Mouse (Mus musculus): ENCODE results near the gene Tfrc. TPM values are rescaled to one million over a fixed set of nuclear protein-coding genes. Genes with fewer than 3 reads are reported as not detected.

The Tfrc gene
- total RNA-seq, 2 experiments from 2014 or later: 77.4 to 174 TPM

GRCm38 (mm10) chr16:32679976-32680375 is 71.3 kb downstream of the Tfrc start:
- H3K27ac ChIP-seq: no peak overlapping the region
- DNase-seq: peak; percentile 34

GRCm38 (mm10) chr16:32680806-32681205 is 72.1 kb downstream of the Tfrc start:
- H3K27ac ChIP-seq: no peak overlapping the region; the same call in 1 of the 2 replicates
- peak; percentile 20 for DNase-seq
- intact Hi-C loops (cut with DNase I): no loop called here
- TF ChIP-seq CTCF (IDR thresholded peaks at IDR 0.05): no peak
- no peak overlapping the region for H3K4me3 ChIP-seq

More at GRCm38 (mm10) chr16:32679976-32680375, 71.3 kb downstream of the Tfrc start:
- TF ChIP-seq CTCF (IDR thresholded peaks at IDR 0.05): no peak
- intact Hi-C loops (cut with DNase I): no loop called here
- no peak overlapping the region for H3K4me3 ChIP-seq

- Histone ChIP-seq H3K27ac (peak overlapping the region; percentile 65; the same call in 1 of the 2 replicates), H3K4me3 (no peak overlapping the region)
- peak; percentile 89 for TF ChIP-seq CTCF (IDR thresholded peaks at IDR 0.05)
- DNase-seq: peak; percentile 74
- intact Hi-C loops (cut with DNase I): loop anchor here (1.0 to 2.0 kb wide), 2 partner anchors 23 to 173 kb away; no protein-coding TSS in a partner anchor
Measured at GRCm38 (mm10) chr16:32682194-32682593, 73.5 kb downstream of the Tfrc start.

Other genes starting within 250 kb of the Tfrc start
- gene Tm4sf19, start 208.4 kb upstream of the Tfrc start, total RNA-seq (2021): not detected
- 1 to 10 TPM; 5.3 TPM for gene Tctex1d2, start 189.2 kb upstream of the Tfrc start, total RNA-seq (2021)
- gene Pcyt1a, start 178.0 kb upstream of the Tfrc start, total RNA-seq (2021): 100 to 1,000 TPM; 108 to 123 TPM
- gene Slc51a, start 121.0 kb upstream of the Tfrc start, total RNA-seq (2021): not detected
- not detected for gene Zdhhc19, start 112.7 kb upstream of the Tfrc start, total RNA-seq (2021)
- gene Tnk2, start 35.0 kb downstream of the Tfrc start, total RNA-seq (2021): 10 to 100 TPM; 48.4 to 54.4 TPM
- under 1 TPM in 1 of 2 experiments, not detected in 1; 0.22 TPM for gene Muc4, start 127.0 kb downstream of the Tfrc start, total RNA-seq (2021)
- gene Muc20, start 188.5 kb downstream of the Tfrc start, total RNA-seq (2021): under 1 TPM; 0.33 to 0.45 TPM
- gene Smbd1, start 201.6 kb downstream of the Tfrc start, total RNA-seq (2021): not detected

All from gastrocnemius, adult 2 months (tissue).